Mouse (Mus musculus) T-cell, adult 2 months (primary cell): Measurements from ENCODE around the gene Eri3.

Experiments used
- DNase-seq: peaks from one replicate; pipeline ENCODE4 v3.0.0; 2022; ENCODE audit warnings: low spot score

The Eri3 gene

DNA sequence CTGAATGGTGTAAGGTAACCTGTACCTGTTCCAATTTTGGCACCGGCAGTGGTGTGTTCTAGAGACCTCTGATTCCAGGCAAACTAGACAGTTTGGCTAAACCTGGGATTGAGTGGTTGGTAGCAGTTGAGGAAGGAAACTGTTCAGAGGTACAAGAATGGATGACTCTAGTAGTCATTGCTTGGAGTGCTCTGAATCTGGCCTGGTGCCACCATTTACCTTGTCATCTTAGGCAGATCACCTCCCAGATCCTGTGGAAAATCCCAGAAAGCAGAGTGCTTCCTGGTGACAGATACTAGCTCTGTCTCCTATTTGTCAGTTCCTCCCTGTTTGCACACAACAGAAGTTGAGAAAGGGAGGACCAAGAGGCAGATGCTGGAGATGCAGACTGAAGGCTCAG lies 27.4 kb downstream of the Eri3 start:
- DNase-seq, result no peak

GRCm38 (mm10) chr4:117581626-117582025 lies 31.5 kb downstream of the Eri3 start:
- no peak for DNase-seq

DNA sequence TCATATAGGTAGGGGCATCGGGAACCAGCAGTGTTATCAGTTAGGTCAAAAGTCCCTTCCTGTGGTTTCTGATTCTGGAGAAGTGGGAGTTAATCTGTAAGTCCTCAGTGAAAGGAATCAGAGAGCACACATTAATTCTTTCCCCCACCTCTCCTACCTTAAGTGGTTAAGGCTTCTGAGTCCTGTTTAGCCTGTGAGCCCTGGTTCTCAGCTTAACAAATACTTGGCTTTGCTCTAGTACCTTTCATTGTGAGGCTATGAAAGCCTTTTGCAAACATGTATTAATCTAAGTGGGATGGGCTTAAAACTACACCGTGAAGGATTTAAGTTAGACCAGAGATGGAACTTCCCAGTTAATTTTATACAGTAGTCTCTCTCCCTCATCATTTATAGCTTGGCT lies 35.8 kb downstream of the Eri3 start:
- no peak for DNase-seq

- no peak for DNase-seq
Observed at GRCm38 (mm10) chr4:117587447-117587846, 37.3 kb downstream of the Eri3 start.

DNA sequence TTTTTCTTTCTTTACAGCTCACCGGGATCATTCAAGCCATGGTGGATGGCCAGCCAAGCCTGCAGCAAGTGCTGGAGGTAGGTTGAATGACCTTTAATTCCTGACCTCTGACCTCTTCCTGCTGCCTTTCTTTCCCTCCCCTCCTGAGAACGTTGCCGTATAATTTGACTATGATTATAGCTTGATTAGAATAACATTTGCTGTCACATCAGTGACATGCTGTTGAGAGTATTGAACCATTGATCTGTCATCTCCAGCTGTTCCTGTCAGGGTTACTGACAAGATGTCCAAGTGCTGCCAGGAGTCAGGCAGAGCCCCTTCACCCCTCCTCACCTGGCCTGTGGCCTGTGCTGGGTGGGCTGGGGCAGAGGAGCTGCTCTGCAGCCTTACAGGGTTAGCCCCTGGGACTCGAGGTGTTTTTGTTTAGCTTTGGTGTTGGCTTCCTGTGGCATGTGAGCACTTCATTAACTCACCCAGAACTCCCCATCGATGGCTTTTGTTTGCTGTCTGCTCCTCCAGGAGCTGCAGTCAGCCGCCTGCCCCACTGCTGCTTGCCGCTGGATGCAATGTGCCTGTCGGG lies 39.0 kb downstream of the Eri3 start:
- no peak for DNase-seq

DNA sequence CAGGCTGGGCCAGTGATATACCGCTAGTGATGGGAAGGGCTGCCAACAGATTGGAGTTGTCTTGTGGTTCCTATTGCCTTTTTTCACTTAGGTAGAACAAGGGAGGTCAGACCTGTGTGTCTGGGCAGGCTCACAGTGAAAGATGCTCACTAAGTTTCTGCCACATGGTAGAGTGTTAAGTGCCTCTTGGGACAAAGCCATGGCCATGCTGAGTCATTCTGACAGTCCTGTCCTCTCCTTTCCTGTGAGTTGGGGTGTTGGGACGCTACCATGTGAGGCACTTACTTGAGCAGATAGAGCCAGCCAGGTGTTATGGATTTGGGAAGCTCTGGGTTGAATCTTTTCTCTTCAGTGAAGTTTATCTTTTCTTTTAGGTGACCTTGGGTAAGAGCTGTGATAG lies 40.6 kb downstream of the Eri3 start:
- no peak for DNase-seq

DNA sequence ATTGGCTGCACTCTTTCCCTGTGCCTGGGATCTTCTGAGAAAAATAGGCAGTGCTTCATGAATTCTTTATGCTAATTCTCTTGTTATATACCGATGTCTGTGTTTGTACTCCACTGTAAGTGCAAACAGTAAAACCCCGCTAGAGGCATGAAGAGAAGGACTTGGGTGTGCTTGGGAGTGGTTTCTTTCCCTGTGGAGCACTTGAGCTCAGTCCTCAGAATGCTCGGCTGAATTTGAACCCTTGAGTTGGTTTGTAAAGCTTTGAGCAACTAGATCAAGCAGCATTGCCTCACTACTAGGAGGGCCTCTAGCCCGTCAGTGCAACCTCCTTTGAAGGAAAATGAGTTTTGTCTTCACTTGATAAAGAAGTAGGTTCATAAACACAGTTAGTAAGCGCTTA lies 42.0 kb downstream of the Eri3 start:
- no peak for DNase-seq

DNA sequence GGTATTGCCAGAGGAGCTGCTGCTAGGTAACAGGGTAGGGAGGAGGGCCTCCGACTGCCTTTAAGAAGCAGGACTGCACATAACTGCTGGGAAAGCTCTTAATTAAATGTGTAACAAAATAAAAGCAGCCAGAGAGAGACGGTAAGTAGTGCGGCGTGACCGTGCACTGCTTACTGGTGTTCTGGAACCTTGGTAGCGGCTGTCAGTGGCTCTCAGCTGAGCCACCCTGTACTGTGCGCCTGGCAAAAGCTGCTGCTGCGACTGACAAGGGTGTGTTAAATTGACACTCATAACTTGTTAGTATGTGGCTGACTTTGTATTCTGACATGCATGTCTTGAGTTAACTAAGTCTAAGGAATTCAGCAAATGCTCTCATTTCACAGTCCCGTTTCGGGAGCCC lies 45.1 kb downstream of the Eri3 start:
- DNase-seq, result no peak

GRCm38 (mm10) chr4:117599986-117600565 lies 49.9 kb downstream of the Eri3 start:
- DNase-seq, result no peak

GRCm38 (mm10) chr4:117601338-117601776 lies 51.2 kb downstream of the Eri3 start:
- DNase-seq, result no peak

DNA sequence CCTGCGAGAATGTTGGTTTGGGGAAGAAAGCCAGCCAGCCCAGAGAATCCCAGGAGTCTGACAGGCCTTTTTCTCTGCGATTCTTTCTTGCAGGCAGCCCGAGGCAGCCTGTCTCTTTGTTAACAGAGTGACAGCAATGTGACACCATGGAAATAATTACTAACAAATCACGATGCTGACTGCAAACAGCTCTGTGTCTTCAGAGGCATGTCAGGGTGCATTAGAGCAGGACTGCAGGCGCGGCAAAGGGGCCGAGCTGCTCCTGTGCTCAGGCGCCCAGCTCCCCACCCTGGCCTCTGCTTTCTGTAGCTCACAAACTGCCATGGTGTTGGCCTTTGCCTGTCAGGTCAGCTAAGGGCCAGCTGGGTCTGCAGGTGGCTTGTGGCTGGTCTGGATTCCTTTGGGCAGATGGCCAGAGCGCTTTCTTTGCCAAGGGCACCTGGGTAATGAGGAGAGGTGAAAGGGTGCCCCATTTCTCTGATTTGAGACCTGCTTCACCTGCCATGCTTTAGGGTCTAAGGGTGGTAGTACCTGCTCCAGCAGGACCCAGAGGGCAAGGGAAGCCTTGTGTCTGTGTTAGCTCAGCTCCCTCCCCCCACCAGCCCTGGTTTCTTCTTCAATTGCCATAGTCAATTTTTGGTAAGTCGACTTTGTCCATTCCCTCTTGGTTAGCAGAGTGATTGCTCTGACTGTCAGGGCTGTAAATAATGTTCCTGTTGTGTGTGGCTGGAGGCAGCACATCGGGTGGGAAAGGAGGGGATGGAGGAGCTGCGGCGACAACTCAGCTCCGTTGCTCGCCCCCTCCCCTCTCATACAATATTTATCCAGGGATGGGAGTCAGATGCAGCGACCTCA lies 55.2 kb downstream of the Eri3 start:
- no peak for DNase-seq

- no peak for DNase-seq
Observed at GRCm38 (mm10) chr4:117605954-117606227, 55.7 kb downstream of the Eri3 start.

DNA sequence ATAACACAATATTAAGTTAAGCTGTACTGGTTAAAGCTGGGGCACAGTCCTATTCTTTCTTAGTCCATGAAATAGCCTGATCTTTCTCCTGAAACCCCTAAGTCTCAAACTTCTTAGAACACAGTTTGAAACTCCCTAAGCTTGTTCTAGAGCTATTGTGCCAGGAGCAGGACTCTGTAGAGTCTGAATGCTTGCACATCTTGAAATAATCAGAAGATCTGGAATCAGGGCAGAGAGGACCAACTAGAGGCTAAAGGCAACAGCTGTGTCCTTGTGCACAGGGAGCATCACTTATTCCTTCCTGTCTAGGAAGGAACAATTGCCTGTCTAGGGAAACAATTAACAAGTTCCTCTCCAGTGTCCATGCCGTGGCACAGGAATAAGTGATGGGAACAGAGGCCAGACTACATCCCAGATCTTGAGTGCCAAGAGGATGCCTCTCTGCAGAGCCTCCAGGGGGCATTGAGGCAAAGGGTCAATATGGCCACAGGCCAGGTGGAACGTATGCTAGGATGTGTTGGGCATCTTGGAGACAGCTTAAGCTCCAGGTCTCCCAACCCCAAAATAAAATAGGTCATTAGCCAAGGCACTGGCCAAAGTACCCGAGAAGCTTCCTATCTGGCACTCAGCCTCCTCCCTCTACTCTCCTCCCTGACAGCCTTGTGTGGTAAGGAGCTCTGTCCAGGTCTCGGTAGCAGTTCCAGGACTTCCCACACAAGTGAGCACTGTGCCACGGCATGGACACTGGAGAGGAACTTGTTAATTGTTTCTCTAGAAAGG lies 56.9 kb downstream of the Eri3 start:
- no peak for DNase-seq

DNA sequence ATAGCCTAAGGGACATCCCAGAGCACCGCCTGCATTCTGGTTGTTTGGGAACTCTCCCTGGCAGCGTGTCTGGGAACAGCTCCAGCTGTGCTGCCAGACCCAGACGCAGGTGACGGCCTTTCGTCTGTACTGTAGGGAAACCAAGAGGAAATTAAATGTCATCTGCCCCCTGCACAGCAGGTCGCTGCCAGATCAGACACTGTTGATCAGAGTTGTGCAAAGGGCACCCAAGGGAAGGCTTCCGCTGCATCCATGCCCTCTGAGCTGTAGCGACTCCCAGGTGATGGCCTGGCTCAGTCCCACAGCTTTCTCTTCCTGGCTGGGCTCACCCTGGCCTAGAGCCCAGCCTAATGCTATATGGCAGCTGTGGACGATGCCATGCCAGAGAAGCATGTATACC lies 58.1 kb downstream of the Eri3 start:
- no peak for DNase-seq

- DNase-seq, result no peak
Observed at GRCm38 (mm10) chr4:117609371-117610039, 59.3 kb downstream of the Eri3 start.

DNA sequence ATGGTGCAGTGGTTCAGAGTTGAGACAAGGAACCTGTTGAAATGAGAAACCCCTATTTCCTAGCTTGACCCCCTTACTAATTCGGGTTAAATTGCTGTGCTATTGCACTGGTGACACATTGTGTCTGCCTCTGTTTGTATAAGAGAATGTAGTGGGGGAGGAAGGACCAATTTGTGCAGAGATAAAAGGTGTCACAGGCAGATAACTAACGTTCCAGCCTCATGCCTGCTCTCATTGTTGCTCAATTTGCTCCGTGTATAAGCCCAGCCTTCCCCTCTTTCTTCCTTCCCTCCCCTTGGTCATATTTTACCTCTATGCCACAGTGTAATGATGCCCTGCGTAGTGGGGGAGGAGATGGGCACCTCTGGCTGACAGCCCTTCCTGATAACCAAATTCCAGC lies 61.2 kb downstream of the Eri3 start:
- DNase-seq, result no peak

GRCm38 (mm10) chr4:117611814-117612213 lies 61.6 kb downstream of the Eri3 start:
- no peak for DNase-seq

- DNase-seq, result no peak
Observed at GRCm38 (mm10) chr4:117612713-117613112, 62.5 kb downstream of the Eri3 start.

GRCm38 (mm10) chr4:117613153-117613773 lies 63.1 kb downstream of the Eri3 start:
- no peak for DNase-seq

DNA sequence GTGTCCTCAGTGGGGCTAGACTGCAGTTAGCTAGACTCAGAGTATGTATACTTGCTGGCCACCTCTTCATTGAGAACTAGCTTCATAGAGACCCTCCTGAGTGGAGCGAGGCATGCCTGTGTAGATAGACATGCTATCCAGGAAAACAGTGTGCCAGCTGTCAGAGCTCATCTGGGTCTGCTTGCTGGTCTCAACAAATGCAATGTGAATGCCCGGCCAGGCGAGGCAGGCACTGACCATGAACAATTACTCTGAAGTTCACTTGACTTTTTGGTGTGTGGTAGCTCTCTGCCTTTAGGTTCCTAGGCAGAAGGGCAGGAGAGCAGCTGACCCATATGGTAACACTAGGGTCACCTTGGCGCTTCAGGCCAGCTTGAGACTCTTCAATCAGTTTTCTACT lies 66.4 kb downstream of the Eri3 start:
- no peak for DNase-seq

- DNase-seq, result no peak
Observed at GRCm38 (mm10) chr4:117622270-117622669, 72.1 kb downstream of the Eri3 start.

- no peak for DNase-seq
Observed at GRCm38 (mm10) chr4:117623025-117623424, 72.9 kb downstream of the Eri3 start.
